Mouse (Mus musculus): Measurements from ENCODE around the gene 1700019A02Rik.

- TF ChIP-seq TAL1 (IDR thresholded peaks at IDR 0.05; ENCODE audit: low read length) (no peak), GATA1 (IDR thresholded peaks at IDR 0.05; ENCODE audit: low read length) (no peak)
Measured at GRCm38 (mm10) chr1:53203902-53204301, 16.5 kb upstream of the 1700019A02Rik start.
